Mouse (Mus musculus) CH12.LX (cell line): ENCODE measurements around the gene Pkdrej. TPM values are rescaled to one million over a fixed set of nuclear protein-coding genes. Genes with fewer than 3 reads are reported as not detected.

Source experiments
- DNase-seq: peaks from one replicate; pipeline ENCODE4 v3.0.0-alpha.2; 2013; ENCODE audit errors: extremely low read depth
- H3K27ac ChIP-seq: 2 replicates; pipeline ENCODE4 v1.5.1; 2012; ENCODE audit warnings: low read depth, mild to moderate bottlenecking, control low read depth, moderate library complexity; ENCODE audit not compliant: insufficient read depth
- H3K27me3 ChIP-seq: replicated peaks from 2 replicates; pipeline ENCODE3; 2012; ENCODE audit warnings: inconsistent platforms
- H3K36me3 ChIP-seq, 2 experiments: replicated peaks in 1 of 2; 2 replicates each; pipeline versions ENCODE3 to v1.6.1; 2012; ENCODE audit warnings: inconsistent platforms in 1 of 2, low read length in 1 of 2, mild to moderate bottlenecking in 1 of 2, mixed read lengths in 1 of 2, moderate library complexity in 1 of 2; ENCODE audit not compliant: control insufficient read depth in 1 of 2, insufficient read depth in 1 of 2
- H3K4me1 ChIP-seq, 2 experiments: 2 replicates each; pipeline ENCODE4 v1.6.1; 2012; ENCODE audit warnings: inconsistent platforms in 1 of 2, moderate library complexity in 1 of 2; ENCODE audit not compliant: insufficient read depth in 2 of 2, control insufficient read depth in 1 of 2
- H3K4me2 ChIP-seq: 2 replicates; pipeline ENCODE4 v1.6.1; 2012; ENCODE audit warnings: low read depth, mild to moderate bottlenecking, control low read depth; ENCODE audit not compliant: poor library complexity, insufficient read depth, severe bottlenecking
- H3K4me3 ChIP-seq, 3 experiments: fragments of 150-350 bp in 1 of 3; sonication (generic) in 1 of 3; replicated peaks in 1 of 3; 2 replicates each; pipeline versions ENCODE3 to v1.5.1; 2011 to 2012; ENCODE audit warnings: low read depth in 2 of 3, low read length in 2 of 3, mild to moderate bottlenecking in 2 of 3, moderate library complexity in 2 of 3, control low read depth in 1 of 3, improper control_type of control experiment in 1 of 3, inconsistent platforms in 1 of 3, mixed read lengths in 1 of 3; ENCODE audit not compliant: poor library complexity in 1 of 3
- H3K79me2 ChIP-seq: replicated peaks from 2 replicates; pipeline ENCODE4 v1.6.1; 2012; ENCODE audit warnings: mild to moderate bottlenecking, moderate library complexity; ENCODE audit not compliant: control insufficient read depth, poor library complexity, insufficient read depth, severe bottlenecking; ENCODE audit errors: extremely low read depth
- H3K9ac ChIP-seq: 2 replicates; pipeline ENCODE4 v1.6.1; 2012; ENCODE audit warnings: low read depth, mild to moderate bottlenecking, control low read depth, moderate library complexity; ENCODE audit not compliant: insufficient read depth
- H3K9me3 ChIP-seq: replicated peaks from 2 replicates; pipeline ENCODE3; 2012; ENCODE audit warnings: low read length, inconsistent platforms, mixed read lengths
- BHLHE40 ChIP-seq: IDR thresholded peaks from 2 replicates; pipeline ENCODE4 v1.6.1; 2011; ENCODE audit warnings: mild to moderate bottlenecking, low read depth, low read length, improper control_type of control experiment
- CHD1 ChIP-seq: IDR thresholded peaks from 2 replicates; pipeline ENCODE4 v1.6.1; 2012; ENCODE audit warnings: low read depth, low read length, improper control_type of control experiment, inconsistent platforms
- CTCF ChIP-seq, 2 experiments: IDR thresholded peaks in 1 of 2; conservative IDR thresholded peaks in 1 of 2; 2 replicates each; pipeline ENCODE4 v1.5.1; 2011 to 2012; ENCODE audit warnings: low read depth in 2 of 2, low read length in 2 of 2, improper control_type of control experiment in 1 of 2, inconsistent platforms in 1 of 2, mild to moderate bottlenecking in 1 of 2, moderate library complexity in 1 of 2
- E2F4 ChIP-seq: IDR thresholded peaks from 2 replicates; pipeline ENCODE4 v1.6.1; 2011; ENCODE audit warnings: low read depth, low read length, improper control_type of control experiment; ENCODE audit not compliant: insufficient replicate concordance
- ELF1 ChIP-seq: IDR thresholded peaks from 2 replicates; pipeline ENCODE4 v1.6.1; 2014; ENCODE audit warnings: low read depth, mild to moderate bottlenecking, inconsistent platforms, low read length, improper control_type of control experiment
- EP300 ChIP-seq: IDR thresholded peaks from 2 replicates; pipeline ENCODE4 v1.6.1; 2011; ENCODE audit warnings: low read length, improper control_type of control experiment
- ETS1 ChIP-seq: conservative IDR thresholded peaks from 2 replicates; pipeline ENCODE4 v1.6.1; 2012; ENCODE audit warnings: low read depth, mild to moderate bottlenecking, inconsistent platforms, low read length, improper control_type of control experiment, moderate library complexity
- HCFC1 ChIP-seq: IDR thresholded peaks from 2 replicates; pipeline ENCODE4 v1.6.1; 2012; ENCODE audit warnings: low read depth, mild to moderate bottlenecking, inconsistent platforms, low read length, improper control_type of control experiment
- IRF4 ChIP-seq: IDR thresholded peaks from 2 replicates; pipeline ENCODE4 v1.6.1; 2014; ENCODE audit warnings: low read depth, mild to moderate bottlenecking, inconsistent platforms, low read length, improper control_type of control experiment
- JUN ChIP-seq: IDR thresholded peaks from 2 replicates; pipeline ENCODE4 v1.6.1; 2011; ENCODE audit warnings: low read depth, mild to moderate bottlenecking, low read length, improper control_type of control experiment, moderate library complexity; ENCODE audit not compliant: insufficient read depth
- JUND ChIP-seq: conservative IDR thresholded peaks from 2 replicates; pipeline ENCODE4 v1.6.1; 2011; ENCODE audit warnings: low read depth, low read length, improper control_type of control experiment
- MAX ChIP-seq: IDR thresholded peaks from 2 replicates; pipeline ENCODE4 v1.6.1; 2011; ENCODE audit warnings: low read length, improper control_type of control experiment
- MEF2A ChIP-seq: IDR thresholded peaks from 2 replicates; pipeline ENCODE4 v1.6.1; 2014; ENCODE audit warnings: low read depth, mild to moderate bottlenecking, inconsistent platforms, low read length, improper control_type of control experiment, borderline replicate concordance
- MXI1 ChIP-seq: IDR thresholded peaks from 2 replicates; pipeline ENCODE4 v1.6.1; 2011; ENCODE audit warnings: mild to moderate bottlenecking, low read depth, low read length, improper control_type of control experiment
- POLR2A ChIP-seq: IDR thresholded peaks from 2 replicates; pipeline ENCODE4 v1.6.1; 2011; ENCODE audit warnings: low read depth, mild to moderate bottlenecking, improper control_type of control experiment, low read length
- POLR2AphosphoS2 ChIP-seq: IDR thresholded peaks from 2 replicates; pipeline ENCODE4 v1.6.1; 2011; ENCODE audit warnings: low read depth, low read length, improper control_type of control experiment
- SIN3A ChIP-seq: IDR thresholded peaks from 2 replicates; pipeline ENCODE4 v1.6.1; 2012; ENCODE audit warnings: low read length, improper control_type of control experiment, inconsistent platforms
- TBP ChIP-seq: conservative IDR thresholded peaks from 2 replicates; pipeline ENCODE4 v1.6.1; 2011; ENCODE audit warnings: low read depth, low read length, improper control_type of control experiment
- TCF12 ChIP-seq: IDR thresholded peaks from 2 replicates; pipeline ENCODE4 v1.6.1; 2014; ENCODE audit warnings: low read depth, mild to moderate bottlenecking, inconsistent platforms, low read length, improper control_type of control experiment
- UBTF ChIP-seq: IDR thresholded peaks from 2 replicates; pipeline ENCODE4 v1.6.1; 2012; ENCODE audit warnings: low read depth, mild to moderate bottlenecking, inconsistent platforms, low read length, improper control_type of control experiment, moderate library complexity
- ZC3H11A ChIP-seq: IDR thresholded peaks from 2 replicates; pipeline ENCODE4 v1.6.1; 2012; ENCODE audit warnings: low read depth, mild to moderate bottlenecking, inconsistent platforms, low read length, improper control_type of control experiment
- ZKSCAN1 ChIP-seq: IDR thresholded peaks from 2 replicates; pipeline ENCODE4 v1.6.1; 2012; ENCODE audit warnings: low read depth, inconsistent platforms, low read length, improper control_type of control experiment, borderline replicate concordance
- dilution Hi-C: fragments of 300-500 bp; cut with MboI; formaldehyde crosslinking; loops from 2 replicates; pipeline ENCODE4 v1.14.3; 2020; ENCODE audit warnings: low sequenced_read_pairs; ENCODE audit not compliant: extremely low pct_unique_long_range_greater_than_20kb, extremely low pct_ligation_motif_present
- in situ Hi-C: fragments of 300-500 bp; cut with MboI; formaldehyde crosslinking; loops from 3 replicates; pipeline ENCODE4 v1.14.3; 2019; ENCODE audit warnings: low sequenced_read_pairs, low pct_ligation_motif_present, low pct_unique_long_range_greater_than_20kb, mixed read lengths
- polyA plus RNA-seq: library from polyadenylated mRNA; unstranded; fragments of >175 nt; gene quantifications from 2 replicates; pipeline ENCODE4 v1.2.1, GENCODE M21; 2012; ENCODE audit warnings: low read depth; ENCODE audit not compliant: insufficient read length
- total RNA-seq, 2 experiments: library from RNA; depleted of rRNA; stranded (reverse); fragments of 300-350 nt in 1 of 2; fragments of >200 nt in 1 of 2; gene quantifications; 2 replicates each; pipeline ENCODE4 v1.2.3; 2012 to 2014

Pkdrej gene
- total and polyA plus RNA-seq, 3 experiments = not detected

DNA sequence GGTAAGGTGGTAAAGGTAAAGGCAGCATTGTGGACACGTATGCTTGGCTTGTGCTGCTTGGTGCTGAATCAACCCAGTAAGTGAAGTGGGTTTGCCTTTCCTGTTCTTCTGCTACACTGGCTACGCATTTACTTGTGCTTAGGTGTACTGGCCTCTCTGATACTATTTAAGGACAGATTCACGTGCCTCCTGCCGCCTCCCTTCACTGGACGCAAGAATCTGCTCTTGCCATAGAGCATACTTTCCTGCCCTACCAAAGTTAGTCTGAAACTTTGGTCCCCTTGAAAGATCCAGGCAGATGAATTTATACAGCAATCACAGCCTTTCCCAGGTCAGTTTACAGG lies 11.1 kb downstream of the Pkdrej start:
- H3K27me3 ChIP-seq = peaks cover 21% of the 10 kb centered on the region
- peaks cover 0 to 29% of the 10 kb centered on the region in 2 experiments for H3K36me3 ChIP-seq
- DNase-seq = no peak
- H3K4me1 ChIP-seq = peaks cover 5 to 40% of the 10 kb centered on the region in 2 experiments
- in situ Hi-C loops = no loop called here
- TF ChIP-seq CTCF (conservative IDR thresholded peaks at IDR 0.05 in 1 of 2, IDR thresholded peaks at IDR 0.05 in 1 of 2; ENCODE audit: low read depth in 2 of 2, low read length in 2 of 2) = no peak
- TF ChIP-seq ETS1 = no peak
- no peak for TF ChIP-seq TCF12
- no peak for TF ChIP-seq SIN3A
- no peak for TF ChIP-seq E2F4
- TF ChIP-seq BHLHE40 = peak; percentile 54
- no peak for TF ChIP-seq UBTF
- TF ChIP-seq POLR2A = no peak
- TF ChIP-seq JUN = no peak
- TF ChIP-seq MXI1 = no peak
- TF ChIP-seq ZC3H11A = no peak
- no peak for TF ChIP-seq ZKSCAN1
- 0 out of 2 replicates have a peak, but pooled peaks have one; percentile 33 for TF ChIP-seq MEF2A
- no peak for TF ChIP-seq IRF4
- no peak for TF ChIP-seq ELF1
- no peak for TF ChIP-seq HCFC1
- no peak for TF ChIP-seq MAX
- H3K27ac ChIP-seq = no peak overlapping the region
- H3K4me2 ChIP-seq = peak overlapping the region; percentile 80
- dilution Hi-C loops = no loop called here
- H3K9ac ChIP-seq = peak overlapping the region; percentile 79; the same call in 1 of the 2 replicates
- H3K79me2 ChIP-seq = no peaks in the 10 kb centered on the region
- no peaks in the 10 kb centered on the region for H3K9me3 ChIP-seq
- H3K4me3 ChIP-seq = peak overlapping the region in 1 of 3 experiments; percentile 74

DNA sequence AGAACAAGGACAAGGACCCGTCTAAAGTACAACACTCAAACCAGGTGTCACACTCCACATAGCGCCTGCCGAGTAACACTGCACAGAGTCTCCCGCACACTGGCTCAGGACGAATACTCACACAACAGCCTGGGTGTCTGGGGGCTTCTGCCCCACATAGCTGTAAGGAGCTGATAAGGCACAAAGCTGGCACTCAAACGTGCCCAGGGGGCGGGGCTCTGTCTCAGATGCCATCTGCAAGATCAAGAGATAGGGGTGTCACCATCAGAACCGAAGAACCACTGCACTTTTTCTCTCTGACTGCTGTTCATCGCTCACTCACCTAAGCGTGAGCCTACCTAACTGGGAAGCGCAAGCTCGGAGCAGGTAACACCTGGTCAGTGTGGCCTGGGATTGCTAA lies 12.4 kb downstream of the Pkdrej start:
- no peak overlapping the region for H3K27ac ChIP-seq
- in situ Hi-C loops (no loop called here), dilution Hi-C loops (no loop called here)
- no peak overlapping the region for H3K4me2 ChIP-seq
- H3K9ac ChIP-seq = no peak overlapping the region
- peaks cover 0 to 29% of the 10 kb centered on the region in 2 experiments for H3K36me3 ChIP-seq
- H3K79me2 ChIP-seq = no peaks in the 10 kb centered on the region
- H3K9me3 ChIP-seq = no peaks in the 10 kb centered on the region
- H3K27me3 ChIP-seq = peaks cover 12% of the 10 kb centered on the region
- TF ChIP-seq POLR2AphosphoS2 (no peak), ZC3H11A (no peak), MEF2A (no peak), TBP (no peak), JUND (no peak), MAX (no peak), EP300 (no peak), POLR2A (no peak), CHD1 (no peak)
- peaks cover 5 to 47% of the 10 kb centered on the region in 2 experiments for H3K4me1 ChIP-seq
- no peak for DNase-seq
- no peak overlapping the region for H3K4me3 ChIP-seq
